In the genomic region with DNA sequence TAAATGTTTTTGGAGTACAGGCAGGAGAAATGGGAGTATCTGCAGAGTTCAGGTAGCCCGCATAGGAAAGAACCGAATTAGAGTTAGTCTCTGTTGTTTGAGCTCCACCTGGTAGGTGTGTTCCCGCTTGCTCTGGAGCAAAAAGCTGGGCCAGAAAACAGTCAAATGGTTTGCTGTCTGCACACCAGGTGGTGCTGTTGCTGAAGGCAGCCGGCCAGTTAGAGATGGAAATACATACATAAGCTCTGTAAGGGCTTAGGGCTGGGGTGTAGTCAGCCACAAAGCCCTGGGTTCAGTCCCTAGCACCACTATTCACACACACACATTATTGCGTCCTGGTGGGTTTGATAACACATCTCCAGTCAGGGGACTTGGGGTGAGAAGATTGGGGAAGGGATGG, we compare ENCODE assay signal across 9 mouse cellular contexts. TPM values are rescaled to one million over a fixed set of nuclear protein-coding genes. Genes with fewer than 3 reads are reported as not detected.
DNase-seq lines count a peak whose midpoint lies in the region; ATAC-seq lines count a peak whose summit lies in the region.
"Had no signal": no experiment of that assay in that cellular context is flagged by ENCODE, and none has a peak within 500 bp of the region (broad histone marks: within the 10 kb centered on the region; RNA-seq: fewer than 3 reads in every experiment).

No protein-coding gene starts in this region.

- no peak overlapping the region for H3K4me3 ChIP-seq in hindbrain, embryonic 11.5 days (ENCODE audit: low read depth, low read length)
- H3K4me3 ChIP-seq in hindbrain, embryonic 16.5 days (ENCODE audit: low read length), result no peak overlapping the region
- no peak overlapping the region for H3K4me3 ChIP-seq in neural tube, embryonic 15.5 days (replicated peaks)
- H3K4me3 ChIP-seq: embryonic facial prominence, embryonic 12.5 days had no signal

- H3K27ac ChIP-seq in hindbrain, embryonic 11.5 days (ENCODE audit: low read depth, low read length), result no peak overlapping the region
- H3K27ac ChIP-seq in hindbrain, embryonic 16.5 days (ENCODE audit: low read depth, low read length), result no peak overlapping the region
- no peak overlapping the region for H3K27ac ChIP-seq in neural tube, embryonic 15.5 days (replicated peaks)
- H3K27ac ChIP-seq: embryonic facial prominence, embryonic 12.5 days had no signal

- peak; percentile 46 for DNase-seq in hindbrain, embryonic 11.5 days (ENCODE audit: low spot score)
- DNase-seq in thymus, postnatal 0 days (ENCODE audit: low spot score), result peak; percentile 29
- no peak for DNase-seq in thymus, postnatal 10 days (ENCODE audit: low spot score in 2 of 2)
- peak; percentile 50 for DNase-seq in c-Kit-positive CD71-positive TER-119-positive erythroid progenitor cells, embryonic 14.5 days (ENCODE audit: low spot score)
- DNase-seq in left cerebral cortex, postnatal 36 days (ENCODE audit: low spot score in 2 of 2), result peak; percentile 32 to 35
- DNase-seq in spleen, postnatal 36 days (ENCODE audit: low spot score in 2 of 2), result peak; percentile 22 to 26

- no peak overlapping the region for H3K4me2 ChIP-seq in hindbrain, embryonic 11.5 days (replicated peaks; ENCODE audit: low read depth, low read length)
- H3K4me2 ChIP-seq in hindbrain, embryonic 16.5 days (ENCODE audit: low read length), result no peak overlapping the region
- H3K4me2 ChIP-seq in neural tube, embryonic 15.5 days, result no peak overlapping the region
- H3K4me2 ChIP-seq: embryonic facial prominence, embryonic 12.5 days had no signal

- WGBS in hindbrain, embryonic 11.5 days, result 80% methylated on average over 5 of the region's 5 CpGs
- WGBS in hindbrain, embryonic 16.5 days, result 75% methylated on average over 5 of the region's 5 CpGs
- 76% methylated on average over 5 of the region's 5 CpGs for WGBS in neural tube, embryonic 15.5 days

- no peak overlapping the region for H3K9ac ChIP-seq in hindbrain, embryonic 11.5 days (ENCODE audit: low read depth, low read length)
- no peak overlapping the region for H3K9ac ChIP-seq in hindbrain, embryonic 16.5 days (ENCODE audit: low read depth, low read length)
- no peak overlapping the region for H3K9ac ChIP-seq in neural tube, embryonic 15.5 days (replicated peaks)
- H3K9ac ChIP-seq: embryonic facial prominence, embryonic 12.5 days had no signal

- peaks cover 22% of the 10 kb centered on the region; the same call in 1 of the 2 replicates for H3K36me3 ChIP-seq in hindbrain, embryonic 11.5 days (ENCODE audit: control insufficient read depth, insufficient read depth, low read length)
- peaks cover 32% of the 10 kb centered on the region for H3K36me3 ChIP-seq in hindbrain, embryonic 16.5 days (ENCODE audit: control insufficient read depth, insufficient read depth, low read length)
- H3K36me3 ChIP-seq in neural tube, embryonic 15.5 days, result peaks cover 84% of the 10 kb centered on the region

- no peaks in the 10 kb centered on the region for H3K27me3 ChIP-seq in hindbrain, embryonic 11.5 days (ENCODE audit: control insufficient read depth, insufficient read depth, low read length)
- no peaks in the 10 kb centered on the region for H3K27me3 ChIP-seq in hindbrain, embryonic 16.5 days (replicated peaks; ENCODE audit: control insufficient read depth, insufficient read depth, low read length)
- H3K27me3 ChIP-seq in neural tube, embryonic 15.5 days (replicated peaks), result no peaks in the 10 kb centered on the region
- H3K27me3 ChIP-seq: embryonic facial prominence, embryonic 12.5 days had no signal

- ATAC-seq in hindbrain, embryonic 11.5 days (ENCODE audit: low FRiP score), result no peak
- no peak for ATAC-seq in hindbrain, embryonic 16.5 days
- ATAC-seq in neural tube, embryonic 15.5 days (ENCODE audit: low FRiP score), result no peak; the same call in 1 of the 2 replicates

- intact Hi-C loops in left cerebral cortex, postnatal 36 days (cut with DNase I), result no loop called here

- no peaks in the 10 kb centered on the region for H3K4me1 ChIP-seq in hindbrain, embryonic 11.5 days (replicated peaks; ENCODE audit: control insufficient read depth, insufficient read depth, low read length)
- no peaks in the 10 kb centered on the region for H3K4me1 ChIP-seq in hindbrain, embryonic 16.5 days (ENCODE audit: control insufficient read depth, insufficient read depth, low read depth, low read length)
- H3K4me1 ChIP-seq in neural tube, embryonic 15.5 days, result no peaks in the 10 kb centered on the region
- H3K4me1 ChIP-seq: embryonic facial prominence, embryonic 12.5 days had no signal

- no peaks in the 10 kb centered on the region for H3K9me3 ChIP-seq in hindbrain, embryonic 11.5 days (ENCODE audit: control insufficient read depth, low read length)
- no peaks in the 10 kb centered on the region for H3K9me3 ChIP-seq in hindbrain, embryonic 16.5 days (ENCODE audit: control insufficient read depth, low read length)
- no peaks in the 10 kb centered on the region for H3K9me3 ChIP-seq in neural tube, embryonic 15.5 days (replicated peaks)
- H3K9me3 ChIP-seq: embryonic facial prominence, embryonic 12.5 days had no signal

RNA-seq across cellular contexts. Expression of gene Gm28043, which starts 21.4 kb away (rescaled TPM):
- polyA plus RNA-seq in hindbrain, embryonic 11.5 days (2014; fragmentation: Nextera tagmentation; extraction: Ambion mirVana), result 2.9 and 3.2 TPM in 2 replicates
- 1.8 and 2.3 TPM in 2 replicates for polyA plus RNA-seq in hindbrain, embryonic 16.5 days (2015; fragmentation: Nextera tagmentation; extraction: Ambion mirVana)
- polyA plus RNA-seq in thymus, postnatal 0 days (2015; fragmentation: Nextera tagmentation; extraction: Ambion mirVana), result 2.0 and 3.0 TPM in 2 replicates
- 1 to 10 TPM; 3.2 to 5.4 TPM for total RNA-seq in left cerebral cortex, postnatal 36 days (2021)
- polyA plus RNA-seq in neural tube, embryonic 15.5 days (2015; fragmentation: Nextera tagmentation; extraction: Ambion mirVana), result 1.7 and 2.4 TPM in 2 replicates

RNA-seq across cellular contexts. Expression of gene Rnf8, which starts 21.5 kb away (rescaled TPM):
- 113 and 116 TPM in 2 replicates for polyA plus RNA-seq in hindbrain, embryonic 11.5 days (2014; fragmentation: Nextera tagmentation; extraction: Ambion mirVana)
- 82.0 and 82.5 TPM in 2 replicates for polyA plus RNA-seq in hindbrain, embryonic 16.5 days (2015; fragmentation: Nextera tagmentation; extraction: Ambion mirVana)
- 57.4 and 61.8 TPM in 2 replicates for polyA plus RNA-seq in thymus, postnatal 0 days (2015; fragmentation: Nextera tagmentation; extraction: Ambion mirVana)
- total RNA-seq in left cerebral cortex, postnatal 36 days (2021), result 10 to 100 TPM; 59.2 to 72.7 TPM
- polyA plus RNA-seq in neural tube, embryonic 15.5 days (2015; fragmentation: Nextera tagmentation; extraction: Ambion mirVana), result 78.0 and 78.6 TPM in 2 replicates

RNA-seq across cellular contexts. Expression of gene Cmtr1, which starts 24.3 kb away (rescaled TPM):
- polyA plus RNA-seq in hindbrain, embryonic 11.5 days (2014; fragmentation: Nextera tagmentation; extraction: Ambion mirVana), result 107 and 141 TPM in 2 replicates
- polyA plus RNA-seq in hindbrain, embryonic 16.5 days (2015; fragmentation: Nextera tagmentation; extraction: Ambion mirVana), result 106 and 117 TPM in 2 replicates
- 131 and 136 TPM in 2 replicates for polyA plus RNA-seq in thymus, postnatal 0 days (2015; fragmentation: Nextera tagmentation; extraction: Ambion mirVana)
- 100 to 1,000 TPM; 112 to 125 TPM for total RNA-seq in left cerebral cortex, postnatal 36 days (2021)
- polyA plus RNA-seq in neural tube, embryonic 15.5 days (2015; fragmentation: Nextera tagmentation; extraction: Ambion mirVana), result 106 and 119 TPM in 2 replicates

Comparison
In these comparisons a context has a peak if more than half of its experiments do, and no peak if none do; other contexts are left out.
1. DNase-seq: peak in hindbrain, embryonic 11.5 days (single experiment), thymus, postnatal 0 days (single experiment), c-Kit-positive CD71-positive TER-119-positive erythroid progenitor cells, embryonic 14.5 days (single experiment), left cerebral cortex, postnatal 36 days (2 of 2) and spleen, postnatal 36 days (2 of 2); none in thymus, postnatal 10 days (0 of 2).